Mouse (Mus musculus) small intestine, adult 2 months (tissue): ENCODE measurements around the gene Rassf5. TPM values are rescaled to one million over a fixed set of nuclear protein-coding genes. Genes with fewer than 3 reads are reported as not detected.

Source experiments
- H3K27ac ChIP-seq: fragments of 200-500 bp; 2 replicates; pipeline ENCODE4 v1.5.1; 2012; ENCODE audit warnings: low read depth, low read length, control low read depth, inconsistent platforms; ENCODE audit not compliant: insufficient read depth
- H3K27me3 ChIP-seq: fragments of 200-500 bp; 2 replicates; pipeline ENCODE4 v1.6.1; 2012; ENCODE audit warnings: mild to moderate bottlenecking, moderate library complexity, low read length, inconsistent platforms; ENCODE audit not compliant: control insufficient read depth, insufficient read depth
- H3K36me3 ChIP-seq: fragments of 200-500 bp; 2 replicates; pipeline ENCODE4 v1.6.1; 2012; ENCODE audit warnings: mild to moderate bottlenecking, low read length, control low read depth, inconsistent platforms; ENCODE audit not compliant: control insufficient read depth, insufficient read depth
- H3K4me1 ChIP-seq: fragments of 200-500 bp; 2 replicates; pipeline ENCODE4 v1.6.1; 2012; ENCODE audit warnings: low read length, inconsistent platforms, mixed read lengths; ENCODE audit not compliant: control insufficient read depth, insufficient read depth, insufficient read length
- H3K4me3 ChIP-seq: fragments of 200-500 bp; 2 replicates; pipeline ENCODE4 v1.5.1; 2012; ENCODE audit warnings: low read depth, mild to moderate bottlenecking, control low read depth, inconsistent platforms, low read length, moderate library complexity
- CTCF ChIP-seq: fragments of 200-500 bp; IDR thresholded peaks from 2 replicates; pipeline ENCODE4 v1.5.1; 2012; ENCODE audit warnings: low read depth, mild to moderate bottlenecking, control low read depth, inconsistent platforms, low read length, moderate library complexity, mixed read lengths; ENCODE audit not compliant: insufficient replicate concordance, insufficient read length; ENCODE audit errors: extremely low read depth
- POLR2A ChIP-seq: fragments of 200-500 bp; IDR thresholded peaks from 2 replicates; pipeline ENCODE4 v1.6.1; 2012; ENCODE audit warnings: low read depth, mild to moderate bottlenecking, control low read depth, inconsistent platforms, low read length, moderate library complexity
- WGBS: fragments of 180-500 bp; shearing (Covaris S2); methylation state at CpG from one replicate; pipeline ENCODE4 v1.1.7; 2018; 5-methylcytosine and 5-hydroxymethylcytosine counted together
- polyA plus RNA-seq: library from polyadenylated mRNA; depleted of rRNA; stranded (reverse); fragments of >200 nt; gene quantifications from 2 replicates; pipeline ENCODE4 v1.2.3, GENCODE M21; 2012

The Rassf5 gene
- polyA plus RNA-seq, 1 experiment = 4.0 TPM

- TF ChIP-seq POLR2A = no peak
- TF ChIP-seq CTCF = no peak
- peaks cover 7% of the 10 kb centered on the region for H3K36me3 ChIP-seq
- H3K27me3 ChIP-seq = no peaks in the 10 kb centered on the region
- H3K27ac ChIP-seq = no peak overlapping the region
- no peak overlapping the region for H3K4me3 ChIP-seq
- 55% methylated on average over 8 of the region's 8 CpGs for WGBS
- H3K4me1 ChIP-seq = peaks cover 7% of the 10 kb centered on the region; the same call in 1 of the 2 replicates
Observed at GRCm38 (mm10) chr1:131184956-131185660, 60.0 kb downstream of the Rassf5 start.

GRCm38 (mm10) chr1:131184253-131184955 is 60.7 kb downstream of the Rassf5 start:
- Histone ChIP-seq H3K4me3 (no peak overlapping the region), H3K36me3 (peaks cover 12% of the 10 kb centered on the region), H3K27ac (no peak overlapping the region), H3K27me3 (no peaks in the 10 kb centered on the region), H3K4me1 (peaks cover 7% of the 10 kb centered on the region; the same call in 1 of the 2 replicates)
- TF ChIP-seq POLR2A (no peak), CTCF (no peak)
- 19% methylated on average over 9 of the region's 9 CpGs for WGBS

- no peak overlapping the region for H3K27ac ChIP-seq
- WGBS = 78% methylated on average over 7 of the region's 7 CpGs
- TF ChIP-seq CTCF = no peak
- no peak for TF ChIP-seq POLR2A
- H3K36me3 ChIP-seq = peaks cover 15% of the 10 kb centered on the region
- no peaks in the 10 kb centered on the region for H3K27me3 ChIP-seq
- H3K4me3 ChIP-seq = no peak overlapping the region
- peaks cover 4% of the 10 kb centered on the region; the same call in 1 of the 2 replicates for H3K4me1 ChIP-seq
Observed at GRCm38 (mm10) chr1:131183201-131183600, 61.9 kb downstream of the Rassf5 start.

GRCm38 (mm10) chr1:131181642-131182527 is 63.2 kb downstream of the Rassf5 start:
- H3K27ac ChIP-seq = no peak overlapping the region
- H3K36me3 ChIP-seq = peaks cover 23% of the 10 kb centered on the region
- no peaks in the 10 kb centered on the region for H3K27me3 ChIP-seq
- no peak for TF ChIP-seq POLR2A
- TF ChIP-seq CTCF = peak; percentile 87
- peaks cover 4% of the 10 kb centered on the region; the same call in 1 of the 2 replicates for H3K4me1 ChIP-seq
- no peak overlapping the region for H3K4me3 ChIP-seq
- WGBS = 60% methylated on average over 9 of the region's 9 CpGs

GRCm38 (mm10) chr1:131180386-131180785 is 64.7 kb downstream of the Rassf5 start:
- Histone ChIP-seq H3K27me3 (no peaks in the 10 kb centered on the region), H3K36me3 (peaks cover 34% of the 10 kb centered on the region), H3K27ac (no peak overlapping the region), H3K4me3 (no peak overlapping the region), H3K4me1 (peaks cover 4% of the 10 kb centered on the region; the same call in 1 of the 2 replicates)
- WGBS = 97% methylated on average over 7 of the region's 7 CpGs
- TF ChIP-seq POLR2A = no peak
- no peak for TF ChIP-seq CTCF

GRCm38 (mm10) chr1:131178083-131178482 is 67.0 kb downstream of the Rassf5 start:
- peaks cover 48% of the 10 kb centered on the region for H3K36me3 ChIP-seq
- WGBS = 87% methylated on average over 5 of the region's 5 CpGs
- H3K27ac ChIP-seq = no peak overlapping the region
- TF ChIP-seq CTCF = no peak
- TF ChIP-seq POLR2A = no peak
- H3K4me3 ChIP-seq = no peak overlapping the region
- H3K4me1 ChIP-seq = no peaks in the 10 kb centered on the region
- H3K27me3 ChIP-seq = no peaks in the 10 kb centered on the region

GRCm38 (mm10) chr1:131177249-131177648 is 67.8 kb downstream of the Rassf5 start:
- H3K4me3 ChIP-seq = no peak overlapping the region
- no peak overlapping the region for H3K27ac ChIP-seq
- WGBS = 80% methylated on average over 4 of the region's 4 CpGs
- H3K4me1 ChIP-seq = no peaks in the 10 kb centered on the region
- TF ChIP-seq POLR2A (no peak), CTCF (no peak)
- H3K36me3 ChIP-seq = peaks cover 55% of the 10 kb centered on the region
- H3K27me3 ChIP-seq = no peaks in the 10 kb centered on the region
